Mouse (Mus musculus) cerebellum, postnatal 10 days (tissue): ENCODE measurements around the gene Lrch3.
A peak's percentile ranks its signal among the peaks of the same experiment; 100 is the strongest.
"Not testable (repeated sequence)": the region's sequence is repeated elsewhere in the genome, so short reads cannot be mapped to it uniquely, and the experiment has no call there.

Source experiments
- DNase-seq, 2 experiments: peaks; one replicate each; pipeline ENCODE4 v3.0.0; 2021; ENCODE audit warnings: mixed read lengths in 2 of 2

Lrch3 gene

DNA sequence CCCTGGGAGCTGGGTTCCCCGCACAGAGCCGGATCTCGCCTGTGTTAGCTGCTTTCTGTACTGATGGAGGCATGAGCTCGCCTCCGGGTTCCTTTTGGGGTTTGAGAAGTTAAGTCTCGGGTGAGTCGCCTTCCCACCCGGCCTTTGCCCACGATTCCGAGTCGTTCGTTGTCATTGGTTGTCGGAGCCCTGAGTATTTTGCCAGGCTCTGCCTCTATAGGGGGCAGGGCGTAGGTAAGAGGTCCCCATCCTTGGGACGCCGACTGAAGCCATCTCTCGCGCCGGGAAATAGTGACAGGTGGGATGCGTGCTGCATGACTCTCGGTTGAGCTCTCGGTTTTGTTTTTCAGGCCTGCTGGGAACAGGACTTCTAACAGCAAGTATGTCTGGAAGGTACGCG is 142.9 kb downstream of the Lrch3 start:
- peak in 1 of 2 experiments; percentile 53 for DNase-seq

DNA sequence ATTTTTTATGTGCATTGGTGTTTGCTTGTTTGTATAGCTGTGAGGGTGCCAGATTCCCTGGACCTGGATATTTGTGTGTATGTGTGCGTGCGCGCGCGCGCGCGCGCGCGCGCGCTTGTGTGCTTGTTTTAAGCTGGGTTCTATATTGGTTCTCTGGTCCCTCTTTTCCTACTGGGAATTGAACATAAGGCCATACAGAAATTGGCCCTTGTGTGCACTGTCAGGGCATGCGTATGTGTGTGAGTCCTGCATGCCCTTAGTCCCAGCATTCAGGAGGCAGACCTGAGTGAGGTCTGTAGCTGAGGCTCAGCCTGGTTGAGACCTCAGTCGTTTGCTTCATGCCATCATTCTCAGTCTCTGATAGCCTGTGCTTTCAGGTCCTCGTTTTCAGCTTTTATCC is 144.1 kb downstream of the Lrch3 start:
- no peak for DNase-seq

DNA sequence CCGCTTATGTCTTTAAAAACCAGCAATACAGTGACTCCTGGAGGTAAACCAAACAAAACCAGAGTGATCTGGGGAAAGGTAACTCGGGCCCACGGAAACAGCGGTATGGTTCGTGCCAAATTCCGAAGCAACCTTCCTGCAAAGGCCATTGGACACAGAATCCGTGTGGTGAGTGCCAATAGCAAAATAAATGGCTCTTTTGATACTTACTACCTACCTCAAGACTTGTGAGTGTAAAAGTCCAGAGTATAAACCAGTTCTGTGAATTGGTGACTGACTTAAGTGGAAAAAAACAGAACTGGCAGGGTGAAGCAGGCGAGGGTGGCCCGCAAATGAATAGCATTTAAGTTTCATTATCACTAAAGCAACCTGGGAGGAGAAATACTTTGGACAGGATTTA is 144.8 kb downstream of the Lrch3 start:
- not testable (repeated sequence) for DNase-seq

DNA sequence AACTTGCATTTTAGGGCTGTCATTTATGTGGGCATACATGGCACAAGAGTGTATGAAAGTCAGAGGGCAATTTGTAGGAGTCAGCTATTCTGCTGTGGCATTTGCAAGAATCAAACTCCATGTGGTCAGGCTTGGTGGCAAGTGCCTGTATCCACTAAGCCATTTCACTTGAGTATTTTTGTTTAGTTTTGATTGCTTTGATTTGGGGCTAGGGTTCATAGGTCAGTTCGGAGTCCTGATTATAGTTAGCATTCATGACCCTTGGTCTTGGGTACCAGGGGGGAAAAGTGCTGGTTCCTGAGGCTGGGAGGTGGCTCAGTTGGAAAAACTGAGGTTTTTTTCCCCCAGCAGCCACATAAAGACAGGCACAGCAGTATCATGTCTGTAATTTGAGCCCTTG is 145.6 kb downstream of the Lrch3 start:
- DNase-seq = no peak

DNA sequence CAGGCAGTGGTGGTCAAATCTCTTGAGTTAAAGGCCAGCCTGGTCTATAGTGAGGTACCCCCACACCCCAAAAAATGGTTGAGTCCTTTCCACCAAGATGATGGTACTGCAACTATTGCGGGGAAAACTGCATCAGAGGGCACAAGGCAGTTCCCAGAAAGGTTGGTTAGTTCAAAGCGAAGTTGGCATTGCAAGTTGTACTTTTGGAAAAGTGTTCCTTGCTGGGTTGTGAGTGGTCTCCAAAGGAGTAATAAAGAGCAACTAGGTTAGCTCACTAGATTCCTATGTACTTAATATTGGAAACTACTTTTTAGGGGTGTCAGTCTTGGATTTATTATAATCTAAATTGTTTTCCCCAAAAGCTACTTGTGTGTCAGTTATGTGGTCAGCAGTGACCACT is 147.0 kb downstream of the Lrch3 start:
- DNase-seq = no peak

- DNase-seq = no peak
Measured at GRCm38 (mm10) chr16:33061400-33061799, 147.5 kb downstream of the Lrch3 start.

DNA sequence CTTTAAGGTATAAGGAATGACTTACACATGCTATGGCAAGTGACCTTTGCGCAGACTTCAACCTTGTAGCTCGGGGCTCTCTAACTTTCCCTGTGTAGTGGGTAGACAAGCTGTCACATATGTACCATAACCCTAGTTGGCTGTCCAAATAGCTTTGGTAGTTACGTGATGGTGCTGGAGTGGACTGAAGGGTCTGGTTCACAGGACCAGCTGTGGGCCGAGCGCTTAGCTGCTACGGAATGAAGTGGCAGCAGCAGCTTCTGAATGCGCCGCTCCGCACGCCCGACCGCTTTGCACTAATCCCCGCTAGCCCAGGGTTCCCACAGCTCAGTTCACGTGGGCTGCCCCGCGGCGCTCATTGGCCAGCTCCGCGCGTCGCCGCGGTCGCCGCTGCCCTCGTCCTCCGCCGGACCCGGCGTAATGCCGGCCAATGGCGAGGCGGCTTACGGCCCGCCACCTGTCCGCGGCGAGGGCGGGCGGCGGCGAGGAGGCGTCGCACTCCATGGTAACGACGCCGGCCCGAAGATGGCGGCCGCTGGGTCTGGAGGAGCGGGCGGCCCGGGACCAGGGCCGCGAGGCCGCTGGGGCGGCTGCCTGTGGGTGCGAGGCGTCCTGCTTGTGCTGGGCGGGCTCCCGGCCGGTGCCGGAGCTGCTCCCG is 148.3 kb downstream of the Lrch3 start, which contains the start of gene Lmln:
Lmln (plus strand) TSS at position 498 of the 658 bp plus-strand sequence.
- peak; percentile 95 to 97 for DNase-seq

GRCm38 (mm10) chr16:33062682-33063131 is 148.8 kb downstream of the Lrch3 start:
- no peak for DNase-seq

GRCm38 (mm10) chr16:33063267-33063666 is 149.4 kb downstream of the Lrch3 start:
- peak in 1 of 2 experiments; percentile 19 for DNase-seq

DNA sequence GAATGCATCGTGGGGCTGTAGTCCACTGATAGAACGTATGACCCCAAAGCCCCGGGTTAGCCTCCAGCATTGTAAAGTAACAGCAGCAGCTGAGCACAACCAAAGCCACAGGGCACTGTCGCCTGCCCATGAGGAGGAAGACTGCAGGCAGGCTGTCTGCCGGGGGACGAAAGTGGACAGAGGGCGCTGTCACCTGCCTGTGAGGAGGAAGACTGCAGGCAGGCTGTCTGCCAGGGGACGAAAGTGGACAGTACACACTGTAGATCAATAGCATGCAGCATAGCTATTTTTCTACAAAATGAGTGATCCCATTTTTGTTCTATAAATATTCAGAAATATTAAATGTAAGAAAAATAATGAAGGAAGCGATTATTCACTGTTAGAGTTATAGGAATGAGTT is 150.7 kb downstream of the Lrch3 start:
- DNase-seq = peak in 1 of 2 experiments; percentile 12
